Mouse (Mus musculus): ENCODE measurements around the gene Evl.

Gene Evl

DNA sequence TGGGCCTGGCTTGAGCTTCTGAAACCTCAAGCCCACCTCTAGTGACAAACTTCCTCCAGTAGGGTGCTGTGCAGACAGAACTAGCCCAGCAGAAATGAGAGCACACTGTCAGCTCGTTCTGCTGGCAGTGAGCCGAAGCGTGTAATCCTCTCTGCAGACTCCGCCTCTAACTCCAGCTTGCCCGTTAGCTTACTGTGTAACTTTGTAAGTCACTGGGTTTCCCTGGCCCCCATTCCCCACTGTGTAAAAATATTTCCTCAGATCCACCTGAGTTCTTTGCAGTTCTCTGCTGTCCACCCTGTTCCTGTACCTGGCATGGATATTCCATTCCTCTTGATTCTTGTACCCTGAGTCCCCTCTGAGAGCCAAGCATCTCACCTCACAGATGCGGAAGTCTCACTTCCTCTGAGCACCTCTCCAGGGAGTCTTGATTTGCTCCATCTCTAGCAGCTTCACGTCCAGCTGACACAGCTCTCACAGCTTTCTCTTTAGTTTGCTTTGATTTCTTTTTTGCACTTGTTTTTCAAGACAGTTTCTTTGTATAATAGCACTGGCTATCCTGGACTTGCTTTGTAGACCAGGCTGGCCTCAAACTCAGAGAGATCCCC, 96.6 kb downstream of the Evl start:
- peak; percentile 64 for DNase-seq

DNA sequence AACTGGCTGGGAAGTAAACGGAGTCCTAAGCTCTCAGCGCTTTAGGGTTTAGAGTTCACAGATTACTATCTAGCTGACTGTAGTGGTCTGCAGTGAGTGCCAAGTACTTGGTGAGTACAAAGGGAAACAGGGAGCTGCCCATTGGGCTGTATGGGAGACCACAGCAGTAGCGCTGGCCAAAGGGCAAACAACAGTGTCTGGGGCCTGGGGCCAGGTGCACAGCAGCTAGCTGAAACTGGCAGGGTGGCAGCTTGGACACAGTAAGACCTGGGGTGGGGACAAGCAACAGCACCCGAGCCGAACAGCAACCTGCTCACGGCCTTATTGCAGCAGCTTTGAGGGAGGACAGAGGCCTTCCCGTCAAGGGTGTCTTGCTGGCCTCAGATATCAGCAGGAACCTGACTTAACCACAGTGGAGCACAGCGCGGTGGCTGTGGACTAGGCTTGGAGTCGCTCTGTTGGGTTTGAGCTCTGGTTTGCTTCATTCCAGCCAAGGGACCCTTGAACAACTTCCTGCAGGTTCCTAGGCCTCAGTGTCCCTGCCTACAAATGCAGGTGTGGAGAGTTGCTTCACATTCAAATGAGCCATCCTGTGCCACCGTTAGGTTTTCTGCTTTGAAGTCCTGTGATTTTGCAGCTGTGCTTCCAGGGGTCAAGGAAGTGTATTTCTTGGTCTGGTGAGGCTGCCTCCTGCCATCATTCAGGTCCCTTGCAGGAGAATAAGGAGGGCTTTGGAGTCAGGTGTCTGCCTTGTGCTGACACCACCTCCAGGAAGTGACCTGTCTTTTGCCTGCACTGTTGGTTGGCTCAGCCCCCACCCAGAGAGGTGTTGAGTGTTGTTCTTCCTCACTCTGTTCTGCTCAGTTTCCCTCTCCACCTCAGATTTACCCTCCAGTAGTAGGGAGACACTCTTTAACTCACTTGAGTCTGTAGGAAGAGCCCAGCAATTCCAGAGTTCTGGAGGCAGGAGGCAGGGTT, 99.1 kb downstream of the Evl start:
- DNase-seq: no peak

GRCm38 (mm10) chr12:108657350-108657749, 102.8 kb downstream of the Evl start:
- DNase-seq: peak; percentile 79

DNA sequence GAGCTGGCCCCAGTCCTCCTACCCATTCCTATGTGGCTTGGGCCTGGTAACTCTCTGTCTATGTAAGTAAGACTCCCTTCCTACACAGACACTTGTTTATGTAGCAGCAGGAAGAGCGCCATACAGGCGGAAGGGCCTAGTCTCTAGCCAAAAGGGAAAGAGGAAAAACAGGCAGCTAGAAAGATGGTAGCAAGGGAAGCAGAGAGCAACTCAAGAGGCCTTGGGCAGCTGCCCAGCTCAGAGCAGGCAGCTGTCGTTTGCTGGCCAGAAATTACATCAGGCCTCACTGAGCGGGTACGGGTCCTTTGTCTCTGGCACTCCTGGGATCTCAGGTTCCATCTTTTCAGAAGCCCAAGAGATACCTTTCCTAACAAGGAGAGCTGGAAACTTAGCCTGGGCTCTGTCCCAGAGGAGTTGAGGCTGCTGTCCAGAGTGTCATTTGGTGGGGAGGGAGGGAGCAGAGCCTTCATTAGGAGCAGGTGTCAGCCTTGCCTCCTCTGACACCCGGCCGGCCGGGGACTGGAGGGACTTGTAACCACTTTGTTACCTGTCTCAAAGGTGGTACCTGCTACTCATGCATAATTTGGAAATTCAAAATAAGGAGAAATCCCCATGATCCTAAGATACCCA, 114.2 kb downstream of the Evl start:
- DNase-seq: peak; percentile 58

- DNase-seq: no peak
Measured at GRCm38 (mm10) chr12:108671541-108671940, 117.0 kb downstream of the Evl start.

DNA sequence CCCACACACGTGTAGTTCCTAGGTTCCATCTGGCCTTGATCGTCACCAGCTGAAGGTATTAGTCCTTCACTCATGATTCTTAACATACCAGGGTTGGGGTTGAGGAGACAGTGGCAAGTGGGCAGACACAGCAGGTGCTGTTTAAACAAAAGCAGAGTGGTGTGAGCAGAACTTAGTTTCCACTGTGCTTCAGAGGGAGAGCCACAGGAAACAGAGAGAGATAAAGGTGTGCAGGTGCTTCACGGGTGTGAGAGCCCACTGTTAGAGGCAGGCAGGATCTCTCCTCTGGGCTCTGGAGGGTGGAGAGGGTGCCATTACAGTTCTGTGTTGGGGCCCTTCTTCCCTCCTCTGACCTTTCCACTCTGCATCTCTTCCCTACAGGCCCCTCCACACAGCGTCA, 118.4 kb downstream of the Evl start:
- no peak for DNase-seq

- DNase-seq: no peak
Measured at GRCm38 (mm10) chr12:108673546-108673945, 119.0 kb downstream of the Evl start.

DNA sequence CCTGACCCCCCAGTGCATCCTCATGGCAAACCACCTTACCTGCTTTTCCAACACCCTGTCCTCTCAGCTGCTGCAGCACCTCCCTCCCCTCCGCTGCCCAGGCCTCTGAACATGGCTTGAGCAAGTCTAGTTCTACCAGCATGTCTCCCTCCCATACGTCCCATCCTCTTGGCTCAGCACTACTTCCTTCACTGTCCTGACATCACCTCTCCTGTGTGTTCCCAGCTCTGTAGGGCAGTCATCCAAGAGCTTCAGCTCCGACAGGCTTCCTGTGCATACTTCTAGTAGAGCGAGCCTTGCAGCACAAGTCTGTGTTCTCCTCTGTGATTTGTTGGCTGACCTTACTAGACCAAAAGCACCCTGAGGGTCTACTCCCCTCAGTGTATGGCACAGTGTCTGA, 120.0 kb downstream of the Evl start:
- peak; percentile 79 for DNase-seq

- DNase-seq: peak; percentile 33
Measured at GRCm38 (mm10) chr12:108674916-108675315, 120.4 kb downstream of the Evl start.

- peak; percentile 49 for DNase-seq
Measured at GRCm38 (mm10) chr12:108675614-108676401, 121.3 kb downstream of the Evl start.

DNA sequence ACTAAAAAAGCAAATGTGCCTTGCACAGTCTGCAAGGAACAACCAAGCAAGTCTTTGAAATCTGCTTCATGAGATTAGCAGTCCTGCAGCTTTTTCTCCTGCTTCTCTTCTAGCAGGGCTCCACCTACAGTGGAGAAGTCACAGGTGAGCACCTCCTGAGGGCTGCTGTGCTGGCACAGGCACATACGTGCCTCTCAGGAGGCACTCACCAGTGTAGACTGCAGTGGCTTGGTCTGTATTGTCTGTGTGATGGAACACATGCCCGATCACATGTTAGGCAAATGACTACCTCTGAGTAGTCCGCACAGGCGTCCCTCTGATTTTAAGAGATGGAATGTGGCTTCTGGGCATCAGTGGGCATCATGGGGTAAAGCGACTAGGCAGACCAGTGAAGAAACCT, 122.6 kb downstream of the Evl start:
- no peak for DNase-seq

DNA sequence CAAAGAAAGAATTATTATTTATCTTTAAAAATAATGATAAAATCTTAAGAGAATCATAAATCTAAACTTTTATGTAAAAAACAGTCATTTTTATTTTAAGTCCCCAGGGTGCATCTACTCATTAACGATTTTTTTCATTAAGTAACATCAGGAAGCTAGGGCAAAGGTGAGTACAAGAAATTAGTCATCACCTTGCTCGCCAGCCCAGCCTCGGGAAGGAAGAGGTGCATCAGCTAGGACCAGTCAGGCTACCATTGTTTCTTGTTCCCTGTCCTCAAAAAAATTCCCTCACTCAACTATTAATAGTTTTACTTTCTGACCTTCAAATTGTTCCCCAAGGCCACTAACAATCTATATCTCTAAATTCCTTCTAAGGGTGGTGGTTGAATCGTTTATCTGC, 123.8 kb downstream of the Evl start:
- no peak for DNase-seq

DNA sequence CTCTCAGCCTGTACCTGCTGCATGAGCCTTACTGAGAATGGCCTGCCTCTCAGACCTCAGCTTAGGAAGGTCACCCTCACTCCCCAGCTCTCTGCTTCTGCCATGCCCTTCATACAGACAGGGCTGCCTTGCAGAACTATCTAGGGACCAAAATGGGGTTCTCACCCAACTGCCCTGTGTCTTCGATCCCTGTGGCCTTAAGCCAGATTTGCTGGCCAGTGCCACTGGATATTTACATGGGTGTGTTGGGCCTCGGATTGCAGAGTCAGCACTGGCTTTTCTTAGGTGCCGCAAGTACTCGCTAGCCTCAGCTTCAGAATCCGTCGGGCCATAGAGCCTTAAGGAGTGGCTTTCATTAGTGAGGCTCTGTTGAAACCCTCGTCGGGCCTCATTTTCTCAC, 126.3 kb downstream of the Evl start:
- no peak for DNase-seq

DNA sequence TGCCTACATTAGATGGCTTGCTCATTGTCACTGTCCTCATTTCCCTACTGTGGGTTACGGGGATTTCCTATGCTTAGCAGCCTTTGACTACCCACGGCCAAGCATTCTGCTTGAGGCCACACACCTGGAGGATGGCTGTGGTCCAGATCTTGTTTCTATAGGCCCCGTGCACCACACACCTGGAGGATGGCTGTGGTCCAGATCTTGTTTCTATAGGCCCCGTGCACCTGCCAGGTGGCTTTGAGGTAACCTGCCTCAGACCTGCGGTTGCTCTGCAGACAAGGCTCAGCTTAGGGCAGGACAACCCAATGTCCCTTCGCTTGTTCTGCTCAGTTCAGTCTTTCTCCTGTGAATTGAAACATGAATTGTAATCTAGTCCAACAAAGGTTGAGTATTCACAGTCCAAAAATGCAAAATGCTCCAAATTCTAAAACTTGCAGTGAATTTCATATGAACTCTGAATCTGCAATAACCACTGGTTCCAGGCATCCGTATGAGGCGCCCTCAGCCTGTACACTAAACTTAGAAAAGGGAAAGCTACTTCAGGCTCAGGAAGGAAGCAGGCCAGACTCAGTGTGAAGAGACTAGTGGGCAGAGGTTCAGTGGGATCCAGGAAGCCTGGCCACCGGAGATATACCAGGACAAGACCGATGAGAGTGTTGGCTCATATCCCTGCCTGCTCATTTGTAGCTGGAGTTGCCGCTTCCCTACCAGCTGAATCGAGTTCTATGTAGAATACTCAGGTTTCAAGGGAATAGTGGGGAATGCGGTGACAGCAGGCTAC, 127.9 kb downstream of the Evl start:
- DNase-seq: no peak

DNA sequence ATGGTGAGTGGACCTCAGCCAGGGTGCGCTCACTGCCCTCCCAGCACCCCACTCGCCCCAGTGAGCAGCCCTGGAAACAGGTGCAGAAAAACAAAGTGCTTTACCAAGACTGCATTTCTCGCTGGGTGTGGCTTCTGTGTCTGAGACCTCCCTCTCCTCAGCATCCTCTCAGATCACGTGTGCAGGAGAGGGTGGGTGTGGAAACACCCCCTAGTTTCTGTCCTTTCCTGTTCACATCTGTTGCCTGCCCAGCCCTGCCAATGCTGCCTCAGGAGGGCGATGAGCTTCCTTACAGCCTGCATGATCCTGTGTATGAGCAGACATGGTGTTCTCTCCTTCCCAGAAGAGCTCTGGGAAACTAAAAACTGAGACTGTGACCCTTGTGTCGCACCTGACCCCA, 131.9 kb downstream of the Evl start:
- peak; percentile 57 for DNase-seq

DNA sequence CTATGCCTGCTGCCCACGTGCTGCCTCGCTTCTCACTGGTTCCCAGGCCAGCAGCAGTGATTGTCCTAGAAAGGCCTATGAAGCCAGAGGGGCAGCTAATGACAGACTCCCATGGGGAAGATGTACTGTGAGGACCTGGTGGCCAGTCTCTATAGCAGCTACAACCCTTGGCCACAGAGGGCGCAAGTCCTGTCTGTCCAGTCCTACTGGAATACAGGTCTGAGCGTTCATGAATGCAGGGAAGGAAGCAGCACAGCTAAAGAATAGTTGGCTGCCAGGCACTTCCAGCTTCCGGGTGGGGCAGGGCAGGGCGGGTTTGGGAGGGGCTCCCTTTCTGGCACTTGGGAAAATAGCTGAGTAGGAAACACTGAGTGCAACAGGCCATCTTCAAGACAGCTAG, 132.4 kb downstream of the Evl start:
- peak; percentile 74 for DNase-seq

- DNase-seq: peak; percentile 50
Measured at GRCm38 (mm10) chr12:108689167-108689566, 134.6 kb downstream of the Evl start.

GRCm38 (mm10) chr12:108690529-108690928, 136.0 kb downstream of the Evl start:
- DNase-seq: no peak

DNA sequence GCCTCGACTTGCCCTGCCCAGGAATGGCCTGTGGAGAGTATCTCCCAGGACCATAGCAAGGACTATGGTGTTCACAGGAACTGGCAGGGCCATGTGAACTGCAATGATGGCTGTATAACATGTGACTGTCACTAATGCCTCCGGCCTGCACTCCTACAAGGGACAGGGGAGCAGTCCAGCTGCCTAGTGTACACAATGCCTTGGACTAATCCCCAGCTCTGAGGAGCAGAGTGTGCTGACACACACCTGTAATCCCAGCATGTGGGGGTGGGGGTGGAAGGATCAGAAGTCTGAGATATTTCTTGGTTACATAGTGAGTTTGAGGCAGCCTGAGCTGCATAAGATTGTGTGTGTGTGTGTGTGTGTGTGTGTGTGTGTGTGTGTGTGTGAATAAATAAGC, 139.1 kb downstream of the Evl start:
- DNase-seq: no peak

DNA sequence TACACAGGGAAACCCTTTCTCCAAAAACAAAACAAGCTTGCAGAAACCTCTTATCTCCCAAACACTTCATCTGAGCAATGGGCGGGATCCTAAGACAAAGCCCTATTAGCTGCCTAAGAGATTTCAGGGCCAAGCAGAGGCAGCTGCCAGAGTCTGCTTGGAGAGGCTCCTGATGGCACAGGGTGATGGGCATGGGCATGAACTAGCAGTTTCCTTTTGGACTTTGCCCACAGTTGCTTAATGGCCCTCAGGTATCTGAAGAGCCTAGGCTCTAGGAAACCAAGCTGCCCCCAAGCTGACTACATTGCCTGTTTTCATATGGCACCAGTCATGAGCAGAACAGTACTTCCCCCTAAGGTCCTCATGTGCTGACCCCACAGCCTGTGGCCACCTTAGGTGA, 139.7 kb downstream of the Evl start:
- no peak for DNase-seq

GRCm38 (mm10) chr12:108698697-108699471, 144.4 kb downstream of the Evl start:
- DNase-seq: peak; percentile 18

Data from lung, postnatal 10 days (tissue).